Mouse (Mus musculus): ENCODE results near the gene Grik4. TPM values are rescaled to one million over a fixed set of nuclear protein-coding genes. Genes with fewer than 3 reads are reported as not detected.

Grik4 gene
- polyA plus RNA-seq, 1 experiment from 2014 or later, result 1.8 TPM

DNA sequence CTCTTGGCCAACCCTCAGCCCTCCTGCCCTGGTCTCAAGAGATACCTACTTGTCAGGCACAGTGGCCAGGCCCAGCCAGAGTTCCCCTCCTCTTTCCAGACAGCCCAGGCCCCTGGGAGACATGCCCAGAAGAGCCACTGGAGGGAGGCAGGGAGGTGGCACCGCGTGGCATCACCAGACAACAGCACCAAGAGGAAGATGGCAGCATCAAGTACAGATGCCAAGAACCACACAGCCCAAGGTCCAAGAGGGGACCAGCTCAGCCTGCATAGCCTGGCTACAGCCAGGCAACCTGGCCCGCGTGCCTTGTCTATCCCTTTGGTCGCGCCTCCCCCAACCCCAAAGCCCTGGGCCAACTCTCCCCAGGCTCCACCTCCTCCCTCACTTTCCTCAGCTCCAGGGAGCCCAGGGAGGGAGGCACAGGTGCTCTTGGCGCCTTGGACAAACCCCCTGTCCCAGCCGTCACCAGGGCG lies 1.2 kb downstream of the Grik4 start:
- Histone ChIP-seq H3K27me3 (replicated peaks) (0 out of 2 replicates have a peak, but pooled peaks cover 3% of the 10 kb centered on the region), H3K4me2 (replicated peaks) (peak overlapping the region; percentile 95), H3K9me3 (no peaks in the 10 kb centered on the region), H3K4me1 (replicated peaks) (peaks cover 20% of the 10 kb centered on the region), H3K9ac (peak overlapping the region; percentile 72), H3K4me3 (replicated peaks) (peak overlapping the region; percentile 69), H3K36me3 (no peaks in the 10 kb centered on the region), H3K27ac (no peak overlapping the region)
- WGBS, result 15% methylated on average over 9 of the region's 9 CpGs
- ATAC-seq, result peak; percentile 26; the same call in 1 of the 2 replicates

DNA sequence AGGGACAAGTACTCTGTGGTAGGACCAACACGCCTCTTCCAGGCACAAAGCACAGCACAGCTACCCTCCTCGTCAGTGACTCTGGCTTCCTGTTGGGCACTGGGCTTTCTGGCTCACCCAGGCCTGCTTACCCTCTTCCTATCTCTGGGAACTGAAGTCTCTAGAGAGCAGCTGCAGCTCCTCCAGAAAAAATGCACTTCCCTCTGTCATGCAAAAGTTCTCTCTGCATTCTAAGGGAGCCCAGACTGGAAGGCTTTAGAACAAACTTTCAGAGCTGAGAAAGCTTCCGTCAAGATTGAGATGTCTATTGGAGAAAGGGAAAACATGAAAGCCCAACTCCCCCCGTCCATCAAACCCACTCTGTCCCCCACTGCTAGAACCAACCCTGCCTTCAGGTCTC lies 2.1 kb downstream of the Grik4 start:
- no peaks in the 10 kb centered on the region for H3K9me3 ChIP-seq
- 0 out of 2 replicates have a peak, but pooled peaks cover 3% of the 10 kb centered on the region for H3K27me3 ChIP-seq (replicated peaks)
- H3K27ac ChIP-seq, result no peak overlapping the region
- 0 out of 2 replicates have a peak overlapping the region, but pooled peaks have one; percentile 95 for H3K4me2 ChIP-seq (replicated peaks)
- no peak overlapping the region for H3K9ac ChIP-seq
- H3K36me3 ChIP-seq, result no peaks in the 10 kb centered on the region
- H3K4me1 ChIP-seq (replicated peaks), result peaks cover 20% of the 10 kb centered on the region
- 56% methylated on average over 4 of the region's 4 CpGs for WGBS
- H3K4me3 ChIP-seq (replicated peaks), result no peak overlapping the region
- no peak for ATAC-seq

DNA sequence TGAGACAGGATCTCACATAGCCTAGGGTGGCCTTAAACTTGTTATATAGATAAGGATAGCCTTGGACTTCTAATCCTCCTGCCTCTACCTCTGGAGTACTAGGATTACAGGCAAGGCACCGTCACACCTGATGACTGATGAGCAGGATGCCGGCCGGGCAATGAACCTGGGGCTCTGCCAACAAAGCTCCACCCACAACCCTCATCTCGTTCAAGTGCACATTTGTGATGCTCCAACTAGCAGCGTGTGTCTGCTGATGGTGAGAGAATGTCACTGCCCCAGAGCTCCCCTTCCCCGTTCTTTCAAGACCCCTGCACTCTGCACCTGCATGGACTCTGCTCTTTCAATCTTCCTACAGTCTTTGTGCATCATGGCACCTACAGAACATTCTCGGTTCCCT lies 12.1 kb downstream of the Grik4 start:
- H3K9ac ChIP-seq, result no peak overlapping the region
- no peak for ATAC-seq
- H3K27me3 ChIP-seq (replicated peaks), result no peaks in the 10 kb centered on the region
- no peak overlapping the region for H3K27ac ChIP-seq
- no peaks in the 10 kb centered on the region for H3K36me3 ChIP-seq
- H3K4me3 ChIP-seq (replicated peaks), result no peak overlapping the region
- no peak overlapping the region for H3K4me2 ChIP-seq (replicated peaks)
- H3K4me1 ChIP-seq (replicated peaks), result peaks cover 6% of the 10 kb centered on the region
- WGBS, result 34% methylated on average over 7 of the region's 7 CpGs
- no peaks in the 10 kb centered on the region for H3K9me3 ChIP-seq

DNA sequence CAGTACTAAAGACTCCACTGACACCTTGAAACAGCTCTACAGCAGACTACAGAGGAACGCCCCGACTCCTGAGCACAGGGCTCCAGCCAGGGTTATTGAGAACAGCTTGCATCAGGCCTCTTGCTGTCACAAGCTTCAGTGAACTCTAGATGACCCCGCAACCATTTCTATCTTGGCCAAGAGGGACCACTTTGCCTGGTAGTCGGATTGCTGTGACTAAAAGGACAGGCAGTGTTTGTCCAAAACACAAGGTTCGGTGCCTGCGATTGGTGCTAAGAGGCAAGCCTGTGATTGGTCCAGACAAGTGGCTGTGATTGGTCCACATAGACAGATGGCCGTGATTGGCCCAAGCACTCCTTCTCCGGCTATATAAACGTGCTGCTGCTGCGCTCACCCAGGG lies 16.8 kb downstream of the Grik4 start:
- Histone ChIP-seq H3K36me3 (no peaks in the 10 kb centered on the region), H3K9me3 (no peaks in the 10 kb centered on the region), H3K4me3 (replicated peaks) (no peak overlapping the region), H3K4me2 (replicated peaks) (no peak overlapping the region), H3K9ac (no peak overlapping the region), H3K27ac (no peak overlapping the region), H3K4me1 (replicated peaks) (peaks cover 13% of the 10 kb centered on the region), H3K27me3 (replicated peaks) (no peaks in the 10 kb centered on the region)
- WGBS, result 54% methylated on average over 10 of the region's 10 CpGs
- no peak for ATAC-seq

DNA sequence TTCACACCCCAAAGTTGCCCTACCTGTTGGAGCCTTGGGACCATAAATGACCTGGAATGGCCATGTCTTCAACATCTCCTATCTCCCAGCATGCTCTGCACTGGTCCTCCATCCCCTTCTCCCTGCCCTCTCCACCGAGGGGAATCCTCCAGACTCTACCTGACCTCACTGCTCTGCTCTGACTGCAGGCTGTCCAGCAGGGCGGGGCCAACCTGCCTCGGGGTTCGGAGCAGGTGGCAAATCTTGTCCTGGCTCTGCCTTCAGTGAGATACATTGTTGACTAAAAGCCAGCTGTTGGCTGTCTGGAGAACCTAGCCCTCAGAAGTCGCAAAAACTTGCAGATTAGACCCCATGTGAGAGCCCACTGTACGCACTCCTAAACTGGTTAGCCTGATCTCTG lies 17.7 kb downstream of the Grik4 start:
- Histone ChIP-seq H3K4me3 (replicated peaks) (no peak overlapping the region), H3K9ac (no peak overlapping the region), H3K27me3 (replicated peaks) (no peaks in the 10 kb centered on the region), H3K36me3 (no peaks in the 10 kb centered on the region), H3K9me3 (no peaks in the 10 kb centered on the region), H3K4me2 (replicated peaks) (no peak overlapping the region), H3K27ac (no peak overlapping the region), H3K4me1 (replicated peaks) (peaks cover 15% of the 10 kb centered on the region; the same call in 1 of the 2 replicates)
- ATAC-seq, result 0 out of 2 replicates have a peak, but pooled peaks have one; percentile 39
- WGBS, result 68% methylated on average over 6 of the region's 6 CpGs

DNA sequence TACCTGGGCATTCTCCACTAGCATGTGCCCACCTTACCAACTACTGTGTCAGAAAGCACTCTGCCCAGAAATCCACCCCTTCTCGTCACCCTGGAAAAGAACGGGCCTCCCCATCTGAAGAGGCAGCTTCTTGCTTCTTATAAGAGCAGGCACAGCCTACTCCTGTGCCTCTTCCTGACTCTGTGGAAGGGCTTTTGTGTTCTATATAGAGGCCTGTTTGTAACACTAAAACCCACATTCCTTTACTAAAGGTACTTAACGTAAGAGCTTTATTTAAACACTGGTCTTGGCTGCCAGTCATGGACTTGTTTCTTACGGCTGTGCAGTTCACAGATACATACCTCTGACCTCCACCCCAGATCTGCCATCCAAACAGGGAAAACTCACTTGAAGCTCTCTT lies 22.5 kb downstream of the Grik4 start:
- Histone ChIP-seq H3K4me3 (replicated peaks) (no peak overlapping the region), H3K9ac (no peak overlapping the region), H3K4me1 (replicated peaks) (peaks cover 11% of the 10 kb centered on the region; the same call in 1 of the 2 replicates), H3K4me2 (replicated peaks) (no peak overlapping the region), H3K27me3 (replicated peaks) (no peaks in the 10 kb centered on the region), H3K27ac (no peak overlapping the region), H3K36me3 (no peaks in the 10 kb centered on the region), H3K9me3 (no peaks in the 10 kb centered on the region)
- no peak for ATAC-seq
- 68% methylated on average over 4 of the region's 4 CpGs for WGBS

DNA sequence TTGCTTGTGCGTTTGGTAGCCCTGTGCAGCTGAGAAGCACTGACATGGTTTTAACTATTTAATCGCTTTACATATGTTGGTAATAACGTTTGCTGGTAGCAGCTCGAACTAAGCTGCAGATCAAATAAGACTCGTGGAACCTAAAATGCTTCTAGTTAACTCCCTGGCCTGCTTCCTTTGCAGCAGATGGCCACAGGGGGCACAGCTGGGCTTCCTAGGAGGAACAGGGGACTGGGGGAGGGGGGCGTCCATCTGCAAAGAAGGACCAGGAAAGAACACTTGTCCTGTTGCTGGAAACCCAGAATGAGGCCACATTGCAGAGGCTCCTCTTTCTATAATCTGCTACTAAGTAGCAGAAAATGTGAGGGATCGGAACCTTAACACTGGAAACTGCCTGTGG lies 24.1 kb downstream of the Grik4 start:
- no peak overlapping the region for H3K27ac ChIP-seq
- H3K4me1 ChIP-seq (replicated peaks), result 0 out of 2 replicates have a peak, but pooled peaks cover 8% of the 10 kb centered on the region
- H3K9ac ChIP-seq, result no peak overlapping the region
- 61% methylated on average over 7 of the region's 7 CpGs for WGBS
- H3K36me3 ChIP-seq, result no peaks in the 10 kb centered on the region
- H3K4me3 ChIP-seq (replicated peaks), result no peak overlapping the region
- no peak overlapping the region for H3K4me2 ChIP-seq (replicated peaks)
- no peak for ATAC-seq
- H3K27me3 ChIP-seq (replicated peaks), result no peaks in the 10 kb centered on the region
- no peaks in the 10 kb centered on the region for H3K9me3 ChIP-seq

DNA sequence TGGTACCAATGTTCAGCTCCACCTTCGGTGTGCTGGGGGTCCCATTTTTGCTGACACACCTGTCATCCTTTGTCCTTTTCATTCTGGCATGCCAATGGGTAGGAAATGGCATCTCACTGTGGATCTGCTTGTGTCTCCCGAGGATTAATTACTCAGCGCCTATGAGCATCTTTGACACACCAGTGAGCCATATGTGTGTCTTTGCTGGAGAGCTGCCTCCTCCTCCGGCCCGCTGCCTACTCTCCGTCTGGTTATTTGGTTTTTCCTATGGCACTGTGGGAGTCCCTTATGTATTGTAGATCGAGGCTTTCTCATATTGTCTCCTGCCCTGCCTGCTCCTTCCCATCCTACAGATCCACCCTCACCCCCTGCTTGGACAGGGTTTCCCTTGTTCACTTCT lies 26.4 kb downstream of the Grik4 start:
- Histone ChIP-seq H3K9me3 (no peaks in the 10 kb centered on the region), H3K27ac (no peak overlapping the region), H3K4me3 (replicated peaks) (no peak overlapping the region), H3K27me3 (replicated peaks) (no peaks in the 10 kb centered on the region), H3K4me1 (replicated peaks) (0 out of 2 replicates have a peak, but pooled peaks cover 8% of the 10 kb centered on the region), H3K36me3 (no peaks in the 10 kb centered on the region), H3K4me2 (replicated peaks) (no peak overlapping the region), H3K9ac (no peak overlapping the region)
- no peak for ATAC-seq
- 91% methylated on average over 7 of the region's 7 CpGs for WGBS

DNA sequence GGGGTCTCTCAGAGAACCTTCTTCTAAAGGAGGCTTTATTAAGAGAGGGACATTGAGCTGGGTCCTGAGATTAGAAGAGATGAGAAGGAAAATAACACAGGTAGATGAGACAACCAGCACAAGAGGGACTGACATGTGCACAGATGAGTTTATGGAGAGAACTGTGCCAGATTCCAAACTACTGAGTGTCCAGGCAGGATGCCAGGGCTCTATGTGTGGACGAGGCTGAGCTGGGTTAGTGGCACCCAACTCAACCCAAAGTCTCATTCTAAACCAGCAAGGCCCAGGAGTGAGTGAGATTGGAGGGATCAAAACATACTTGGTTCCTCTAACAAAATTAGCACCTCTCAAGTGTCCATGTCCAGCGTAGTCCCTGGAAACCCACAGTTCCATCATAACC lies 31.1 kb downstream of the Grik4 start:
- H3K4me1 ChIP-seq (replicated peaks), result peaks cover 13% of the 10 kb centered on the region
- H3K9ac ChIP-seq, result no peak overlapping the region
- H3K27ac ChIP-seq, result no peak overlapping the region
- H3K4me3 ChIP-seq (replicated peaks), result no peak overlapping the region
- H3K9me3 ChIP-seq, result no peaks in the 10 kb centered on the region
- no peaks in the 10 kb centered on the region for H3K36me3 ChIP-seq
- no peak for ATAC-seq
- H3K27me3 ChIP-seq (replicated peaks), result no peaks in the 10 kb centered on the region
- no peak overlapping the region for H3K4me2 ChIP-seq (replicated peaks)
- WGBS, result 83% methylated on average over 2 of the region's 2 CpGs

DNA sequence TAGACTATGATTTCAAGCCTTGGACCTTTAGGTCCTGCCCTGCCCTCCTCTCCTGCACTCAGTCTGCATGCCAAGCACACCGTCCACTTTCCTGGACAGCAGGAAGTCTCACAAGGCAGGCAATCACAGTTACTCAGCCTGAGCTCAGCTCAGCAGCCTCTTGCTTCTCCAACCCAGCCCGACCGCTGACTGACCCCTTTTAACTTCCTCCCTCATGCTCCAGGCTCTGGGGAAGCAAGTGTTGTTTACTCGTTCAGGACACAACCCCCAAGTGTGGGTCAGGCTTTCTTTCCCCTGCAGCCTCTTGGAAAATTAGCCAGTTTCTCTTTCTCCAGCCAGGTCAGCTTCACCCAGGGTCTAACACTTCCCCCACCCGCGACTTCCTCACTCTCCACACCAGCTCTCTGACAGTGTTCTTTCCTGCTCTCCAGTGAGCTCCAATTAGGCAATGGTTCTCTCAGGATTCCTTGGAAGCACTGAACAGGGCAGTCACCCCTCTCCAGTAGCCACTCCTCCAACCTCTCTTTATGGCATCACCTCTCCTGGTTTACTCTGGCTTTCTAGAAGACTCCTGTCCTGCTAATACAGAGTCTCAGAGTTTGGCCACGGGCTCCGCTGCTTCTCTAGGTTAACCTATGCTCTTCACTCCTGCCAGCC lies 35.5 kb downstream of the Grik4 start:
- H3K9me3 ChIP-seq, result no peaks in the 10 kb centered on the region
- no peaks in the 10 kb centered on the region for H3K36me3 ChIP-seq
- H3K4me1 ChIP-seq (replicated peaks), result peaks cover 27% of the 10 kb centered on the region
- H3K9ac ChIP-seq, result peak overlapping the region; percentile 3; the same call in 1 of the 2 replicates
- peak; percentile 68 for ATAC-seq
- peak overlapping the region; percentile 34 for H3K4me2 ChIP-seq (replicated peaks)
- peak overlapping the region; percentile 51 for H3K27ac ChIP-seq
- H3K27me3 ChIP-seq (replicated peaks), result no peaks in the 10 kb centered on the region
- WGBS, result 19% methylated on average over 8 of the region's 8 CpGs
- no peak overlapping the region for H3K4me3 ChIP-seq (replicated peaks)

DNA sequence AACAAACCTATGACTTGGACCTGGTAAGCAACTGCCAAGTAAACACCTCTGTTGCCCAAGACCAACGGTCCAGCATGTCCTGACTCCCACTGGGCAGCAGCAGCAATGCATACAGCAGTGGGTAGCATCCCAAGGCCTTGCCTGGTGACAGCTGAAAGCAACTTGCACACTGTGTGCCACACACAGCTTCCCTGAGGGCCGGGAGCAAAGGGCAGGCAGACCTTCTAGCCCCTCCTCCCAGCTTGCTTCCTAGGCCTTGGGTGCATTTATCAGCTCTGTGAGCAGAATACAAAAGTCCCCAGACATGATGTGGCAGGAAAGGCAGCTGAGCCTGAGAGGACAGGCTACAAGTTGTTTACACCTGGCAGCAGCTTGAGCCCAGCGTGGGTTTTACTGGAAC lies 37.3 kb downstream of the Grik4 start:
- Histone ChIP-seq H3K36me3 (no peaks in the 10 kb centered on the region), H3K9me3 (no peaks in the 10 kb centered on the region), H3K9ac (no peak overlapping the region), H3K4me2 (replicated peaks) (no peak overlapping the region), H3K4me1 (replicated peaks) (peaks cover 30% of the 10 kb centered on the region), H3K27ac (peak overlapping the region; percentile 33; the same call in 1 of the 2 replicates), H3K4me3 (replicated peaks) (no peak overlapping the region), H3K27me3 (replicated peaks) (no peaks in the 10 kb centered on the region)
- ATAC-seq, result peak; percentile 75
- WGBS, result 32% methylated on average over 3 of the region's 3 CpGs

DNA sequence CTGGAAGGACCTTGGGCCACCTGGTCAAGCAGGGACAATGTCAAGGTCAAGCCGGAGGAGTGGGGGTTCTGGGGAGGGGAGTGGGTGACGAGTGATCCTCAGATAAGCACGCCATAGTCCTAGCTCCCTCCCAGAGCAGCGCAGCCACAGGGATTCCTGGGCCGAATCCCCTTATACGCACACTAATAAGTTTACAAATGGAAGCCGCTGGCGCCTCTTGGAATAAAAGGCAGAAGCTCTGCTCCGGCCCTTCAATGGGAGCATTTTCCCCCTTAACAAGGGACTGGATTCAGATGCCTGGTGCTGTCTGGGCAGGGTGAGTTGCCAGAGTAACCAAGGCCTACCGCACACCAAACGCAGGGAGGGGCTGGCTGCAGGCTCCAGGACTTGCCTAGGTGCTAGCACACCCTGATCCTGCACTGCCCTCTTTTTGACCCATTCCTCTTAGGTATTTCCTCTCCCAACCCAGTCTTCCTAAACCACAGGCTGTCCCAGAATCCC lies 46.2 kb downstream of the Grik4 start:
- 16% methylated on average over 11 of the region's 11 CpGs for WGBS
- Histone ChIP-seq H3K4me2 (replicated peaks) (peak overlapping the region; percentile 99), H3K9ac (0 out of 2 replicates have a peak overlapping the region, but pooled peaks have one; percentile 47), H3K9me3 (no peaks in the 10 kb centered on the region), H3K36me3 (no peaks in the 10 kb centered on the region), H3K27ac (no peak overlapping the region), H3K4me3 (replicated peaks) (peak overlapping the region; percentile 46), H3K27me3 (replicated peaks) (peaks cover 16% of the 10 kb centered on the region), H3K4me1 (replicated peaks) (peaks cover 23% of the 10 kb centered on the region)
- ATAC-seq, result peak; percentile 36; the same call in 1 of the 2 replicates
